Mouse (Mus musculus) hindbrain, embryonic 15.5 days (tissue): ENCODE measurements at regions not wholly inside any gene's neighbourhood (a gene's known extent, or its start where the extent isn't known, plus 50 kb on each side); places are given as distances from the start of the nearest gene placed in this dataset.

ENCODE experiments used
- ATAC-seq: fragments of 200-750 bp; cut with Nextera tagmentation; 2 replicates; pipeline ENCODE4 v1.8.0; 2017; ENCODE audit warnings: low read depth, moderate number of reproducible peaks, moderate TSS enrichment; ENCODE audit not compliant: low FRiP score
- H3K27ac ChIP-seq: fragments of 300-500 bp; sonication (generic); replicated peaks from 2 replicates; pipeline ENCODE4 v1.5.1; 2015; ENCODE audit warnings: mild to moderate bottlenecking, inconsistent platforms
- H3K27me3 ChIP-seq: fragments of 300-500 bp; sonication (generic); 2 replicates; pipeline ENCODE4 v1.6.1; 2015; ENCODE audit warnings: control low read depth, inconsistent platforms
- H3K36me3 ChIP-seq: fragments of 300-500 bp; sonication (generic); 2 replicates; pipeline ENCODE4 v1.6.1; 2015; ENCODE audit warnings: control low read depth, inconsistent platforms
- H3K4me1 ChIP-seq: fragments of 300-500 bp; sonication (generic); replicated peaks from 2 replicates; pipeline ENCODE4 v1.6.1; 2015; ENCODE audit warnings: control low read depth, inconsistent platforms
- H3K4me2 ChIP-seq: fragments of 300-500 bp; sonication (generic); 2 replicates; pipeline ENCODE4 v1.6.1; 2015; ENCODE audit warnings: moderate library complexity, mild to moderate bottlenecking, inconsistent platforms
- H3K4me3 ChIP-seq: fragments of 300-500 bp; sonication (generic); 2 replicates; pipeline ENCODE4 v1.5.1; 2015; ENCODE audit warnings: mild to moderate bottlenecking, inconsistent platforms
- H3K9ac ChIP-seq: fragments of 300-500 bp; sonication (generic); 2 replicates; pipeline ENCODE4 v1.6.1; 2015; ENCODE audit warnings: inconsistent platforms
- H3K9me3 ChIP-seq: fragments of 300-500 bp; sonication (generic); 2 replicates; pipeline ENCODE4 v1.6.1; 2016; ENCODE audit warnings: control low read depth, inconsistent platforms
- WGBS: fragments of 180-500 bp; shearing (Covaris S2); methylation state at CpG from one replicate; pipeline ENCODE4 v1.1.7; 2015; 5-methylcytosine and 5-hydroxymethylcytosine counted together

GRCm38 (mm10) chr9:68381871-68382270 lies 271.7 kb upstream of the Rora start:
- no peak overlapping the region for H3K4me3 ChIP-seq
- H3K27me3 ChIP-seq, result no peaks in the 10 kb centered on the region
- H3K4me2 ChIP-seq, result no peak overlapping the region
- ATAC-seq, result no peak
- H3K9ac ChIP-seq, result no peak overlapping the region
- no peaks in the 10 kb centered on the region for H3K36me3 ChIP-seq
- H3K27ac ChIP-seq, result no peak overlapping the region
- 85% methylated on average over 6 of the region's 6 CpGs for WGBS
- H3K4me1 ChIP-seq, result no peaks in the 10 kb centered on the region
- H3K9me3 ChIP-seq, result no peaks in the 10 kb centered on the region

DNA sequence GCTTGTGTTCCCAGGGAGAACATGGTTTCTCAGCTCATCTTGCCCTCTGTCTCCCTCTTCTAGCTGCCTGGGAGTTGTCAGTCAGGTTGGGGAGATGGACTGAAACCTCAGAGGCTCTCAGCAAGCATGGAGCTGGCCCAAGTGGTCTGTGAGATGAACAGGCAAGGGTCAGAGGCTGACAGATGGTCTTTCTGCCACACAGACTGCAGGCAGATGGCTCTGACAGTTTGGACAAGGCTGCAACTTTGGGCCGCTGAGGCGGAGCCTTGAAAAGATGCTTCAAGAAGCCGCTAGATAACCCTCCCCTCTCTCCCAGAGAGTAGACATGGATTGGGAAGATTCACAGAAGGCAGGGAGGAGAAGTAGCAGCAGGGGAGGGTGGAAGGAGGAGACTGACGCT lies 252.7 kb upstream of the Rora start:
- Histone ChIP-seq H3K4me3 (no peak overlapping the region), H3K4me2 (no peak overlapping the region), H3K4me1 (no peaks in the 10 kb centered on the region; the same call in 1 of the 2 replicates), H3K9ac (no peak overlapping the region), H3K27me3 (no peaks in the 10 kb centered on the region), H3K36me3 (no peaks in the 10 kb centered on the region), H3K27ac (no peak overlapping the region), H3K9me3 (no peaks in the 10 kb centered on the region)
- WGBS, result 53% methylated on average over 4 of the region's 4 CpGs
- ATAC-seq, result no peak

DNA sequence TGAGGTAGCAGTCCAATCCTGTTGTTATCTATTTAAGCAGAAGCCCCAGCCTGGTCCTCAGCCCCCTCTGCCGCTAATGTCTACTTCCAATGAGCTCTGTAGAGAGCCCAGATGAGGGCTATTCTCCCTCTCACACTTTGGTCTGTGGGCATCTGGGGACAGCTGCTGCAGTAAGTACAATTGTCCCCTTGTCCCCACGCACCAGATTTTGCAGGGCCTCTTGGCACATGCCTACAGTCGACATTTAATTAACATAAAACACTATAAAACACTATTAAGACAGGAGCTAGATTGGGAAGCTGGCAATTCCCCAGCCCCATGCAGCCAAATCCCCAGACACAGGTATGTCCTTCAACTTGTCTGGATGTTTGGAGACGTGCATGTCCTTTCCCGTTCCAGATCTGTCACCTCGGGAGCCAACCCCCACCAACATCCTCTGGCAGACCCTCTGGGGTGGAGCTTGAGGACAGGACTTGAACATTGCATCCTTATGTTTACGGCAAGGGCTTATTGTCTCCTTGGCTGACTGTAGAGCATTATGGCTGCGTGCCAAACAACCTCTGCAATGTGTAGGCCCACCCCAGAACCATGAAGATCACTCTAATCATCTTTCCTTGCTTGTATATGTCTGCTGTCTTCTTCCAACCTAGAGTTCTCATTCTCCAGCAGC lies 251.3 kb upstream of the Rora start:
- no peak overlapping the region for H3K4me3 ChIP-seq
- H3K4me1 ChIP-seq, result no peaks in the 10 kb centered on the region; the same call in 1 of the 2 replicates
- H3K36me3 ChIP-seq, result no peaks in the 10 kb centered on the region
- H3K9me3 ChIP-seq, result no peaks in the 10 kb centered on the region
- no peak overlapping the region for H3K27ac ChIP-seq
- no peak for ATAC-seq
- no peaks in the 10 kb centered on the region for H3K27me3 ChIP-seq
- H3K9ac ChIP-seq, result no peak overlapping the region
- 57% methylated on average over 8 of the region's 8 CpGs for WGBS
- no peak overlapping the region for H3K4me2 ChIP-seq

DNA sequence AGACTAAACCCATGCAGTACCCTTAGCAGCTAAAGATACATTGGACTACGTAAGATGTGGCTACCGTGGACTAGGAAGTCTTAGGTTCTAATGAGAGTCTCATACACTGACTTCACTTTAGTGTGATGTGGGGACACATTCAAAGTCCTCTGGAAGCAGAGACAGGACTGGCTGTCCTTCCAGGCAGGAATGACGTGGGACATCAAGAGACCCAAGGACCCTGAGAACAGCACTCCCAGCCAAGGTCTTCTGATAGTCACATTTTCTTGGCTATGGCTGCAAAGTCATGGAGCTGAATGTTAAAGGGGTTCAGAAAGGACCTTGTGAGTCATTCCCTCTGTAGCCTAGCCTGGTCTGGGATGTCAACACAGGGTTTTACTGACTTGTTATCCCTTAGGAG lies 250.6 kb upstream of the Rora start:
- Histone ChIP-seq H3K36me3 (no peaks in the 10 kb centered on the region), H3K9ac (no peak overlapping the region), H3K4me2 (no peak overlapping the region), H3K4me1 (no peaks in the 10 kb centered on the region; the same call in 1 of the 2 replicates), H3K9me3 (no peaks in the 10 kb centered on the region), H3K27me3 (no peaks in the 10 kb centered on the region), H3K27ac (no peak overlapping the region), H3K4me3 (no peak overlapping the region)
- WGBS, result 93% methylated on average over 3 of the region's 3 CpGs
- ATAC-seq, result no peak

DNA sequence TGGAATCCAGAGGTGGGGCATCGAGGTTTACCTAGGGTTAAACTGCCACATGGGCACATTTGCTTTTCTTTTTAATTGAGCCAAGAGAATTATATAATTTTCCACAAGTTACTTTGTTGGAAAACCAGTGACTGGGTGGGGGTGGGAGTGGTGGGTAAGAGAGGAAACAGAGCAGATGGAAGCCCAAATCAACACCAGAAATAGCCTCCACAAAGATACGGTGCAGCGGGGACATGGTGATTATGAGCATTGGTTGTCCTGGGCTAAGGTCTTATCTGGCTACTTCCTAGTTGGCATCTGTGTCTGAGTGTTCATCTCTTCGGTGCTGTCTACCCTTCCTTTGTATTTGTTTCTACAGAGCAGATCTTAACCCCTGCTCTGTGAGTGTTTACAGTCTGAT lies 250.1 kb upstream of the Rora start:
- H3K27ac ChIP-seq, result no peak overlapping the region

GRCm38 (mm10) chr9:68409786-68410185 lies 243.8 kb upstream of the Rora start:
- Histone ChIP-seq H3K9me3 (no peaks in the 10 kb centered on the region), H3K36me3 (no peaks in the 10 kb centered on the region), H3K4me3 (no peak overlapping the region), H3K27me3 (no peaks in the 10 kb centered on the region), H3K4me2 (no peak overlapping the region), H3K9ac (no peak overlapping the region), H3K27ac (no peak overlapping the region), H3K4me1 (no peaks in the 10 kb centered on the region)
- WGBS, result 96% methylated on average over 3 of the region's 3 CpGs
- no peak for ATAC-seq

More for the DNA sequence above, 250.1 kb upstream of the Rora start:
- Histone ChIP-seq H3K27me3 (no peaks in the 10 kb centered on the region), H3K36me3 (no peaks in the 10 kb centered on the region), H3K4me1 (no peaks in the 10 kb centered on the region; the same call in 1 of the 2 replicates), H3K4me2 (no peak overlapping the region), H3K4me3 (no peak overlapping the region), H3K9ac (no peak overlapping the region), H3K9me3 (no peaks in the 10 kb centered on the region)
- WGBS, result 94% methylated on average over 4 of the region's 4 CpGs
- no peak for ATAC-seq

DNA sequence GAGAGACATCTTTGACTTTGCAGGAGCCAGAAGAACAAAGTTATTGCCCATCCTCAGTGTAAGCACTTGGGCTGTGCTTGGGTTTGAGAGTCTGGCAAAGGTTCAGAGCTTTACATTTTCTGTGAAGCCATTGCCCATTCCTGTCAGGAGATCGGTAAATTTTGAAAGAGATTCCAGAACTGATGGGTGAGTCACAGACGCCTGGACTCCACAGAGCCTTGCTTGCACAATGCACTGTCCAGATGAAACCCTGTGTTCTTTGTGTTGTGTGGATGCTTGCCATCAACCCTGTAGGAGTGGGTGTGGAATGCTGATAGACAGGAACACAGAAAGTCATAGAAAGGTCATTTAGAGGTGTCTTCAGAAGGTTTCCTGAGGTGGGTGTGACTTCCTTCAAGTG lies 227.3 kb upstream of the Rora start:
- Histone ChIP-seq H3K36me3 (no peaks in the 10 kb centered on the region), H3K4me1 (no peaks in the 10 kb centered on the region), H3K27me3 (no peaks in the 10 kb centered on the region), H3K9me3 (no peaks in the 10 kb centered on the region), H3K4me2 (no peak overlapping the region), H3K9ac (no peak overlapping the region), H3K27ac (no peak overlapping the region), H3K4me3 (no peak overlapping the region)
- ATAC-seq, result no peak
- 74% methylated on average over 2 of the region's 2 CpGs for WGBS

GRCm38 (mm10) chr9:68462755-68463154 lies 190.8 kb upstream of the Rora start:
- WGBS, result 91% methylated on average over 5 of the region's 5 CpGs
- no peaks in the 10 kb centered on the region for H3K27me3 ChIP-seq
- no peak overlapping the region for H3K27ac ChIP-seq
- no peak overlapping the region for H3K4me3 ChIP-seq
- H3K36me3 ChIP-seq, result no peaks in the 10 kb centered on the region
- no peak overlapping the region for H3K4me2 ChIP-seq
- no peaks in the 10 kb centered on the region for H3K9me3 ChIP-seq
- no peak overlapping the region for H3K9ac ChIP-seq
- no peak for ATAC-seq
- no peaks in the 10 kb centered on the region for H3K4me1 ChIP-seq

GRCm38 (mm10) chr9:68463637-68464304 lies 189.8 kb upstream of the Rora start:
- 82% methylated on average over 4 of the region's 4 CpGs for WGBS
- no peak overlapping the region for H3K27ac ChIP-seq
- no peaks in the 10 kb centered on the region for H3K4me1 ChIP-seq
- no peaks in the 10 kb centered on the region for H3K36me3 ChIP-seq
- no peak for ATAC-seq
- H3K9ac ChIP-seq, result no peak overlapping the region
- no peaks in the 10 kb centered on the region for H3K9me3 ChIP-seq
- no peak overlapping the region for H3K4me3 ChIP-seq
- no peak overlapping the region for H3K4me2 ChIP-seq
- H3K27me3 ChIP-seq, result no peaks in the 10 kb centered on the region

- H3K4me1 ChIP-seq, result no peaks in the 10 kb centered on the region
- no peaks in the 10 kb centered on the region for H3K36me3 ChIP-seq
- no peak overlapping the region for H3K4me3 ChIP-seq
- 81% methylated on average over 5 of the region's 5 CpGs for WGBS
- no peaks in the 10 kb centered on the region for H3K27me3 ChIP-seq
- H3K4me2 ChIP-seq, result no peak overlapping the region
- H3K27ac ChIP-seq, result no peak overlapping the region
- no peak overlapping the region for H3K9ac ChIP-seq
- no peaks in the 10 kb centered on the region for H3K9me3 ChIP-seq
- no peak for ATAC-seq
Observed at GRCm38 (mm10) chr9:68466671-68467070, 186.9 kb upstream of the Rora start.

- Histone ChIP-seq H3K36me3 (no peaks in the 10 kb centered on the region), H3K4me3 (no peak overlapping the region), H3K4me2 (no peak overlapping the region), H3K27me3 (no peaks in the 10 kb centered on the region), H3K4me1 (no peaks in the 10 kb centered on the region), H3K9ac (no peak overlapping the region), H3K27ac (no peak overlapping the region), H3K9me3 (no peaks in the 10 kb centered on the region)
- WGBS, result 89% methylated on average over 12 of the region's 12 CpGs
- no peak for ATAC-seq
Observed at GRCm38 (mm10) chr9:68476391-68476790, 177.2 kb upstream of the Rora start.

DNA sequence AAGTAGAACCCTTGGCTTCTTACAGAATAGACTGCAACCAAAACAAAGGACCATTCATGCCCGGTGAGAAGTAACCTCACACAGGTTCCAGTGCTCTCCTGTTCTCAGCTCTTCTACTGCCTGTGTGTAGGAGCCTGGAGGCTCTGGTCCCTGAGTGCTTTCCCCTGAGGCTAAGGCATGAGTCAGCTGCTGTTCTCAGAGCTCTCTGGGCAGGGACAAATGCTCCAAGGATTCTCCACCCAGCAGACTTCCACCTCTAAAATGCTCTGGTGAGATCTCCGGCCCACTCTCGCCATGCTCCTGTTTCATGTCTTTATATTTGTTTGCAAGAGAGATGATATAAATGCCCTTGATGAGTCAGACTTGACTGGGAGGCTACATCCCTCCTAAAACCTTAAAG lies 176.1 kb upstream of the Rora start:
- no peak overlapping the region for H3K9ac ChIP-seq
- WGBS, result 60% methylated on average over 3 of the region's 3 CpGs
- no peak overlapping the region for H3K4me3 ChIP-seq
- H3K9me3 ChIP-seq, result no peaks in the 10 kb centered on the region
- H3K4me1 ChIP-seq, result no peaks in the 10 kb centered on the region
- no peak overlapping the region for H3K4me2 ChIP-seq
- H3K27me3 ChIP-seq, result no peaks in the 10 kb centered on the region
- no peak for ATAC-seq
- no peak overlapping the region for H3K27ac ChIP-seq
- no peaks in the 10 kb centered on the region for H3K36me3 ChIP-seq

GRCm38 (mm10) chr9:68486646-68487045 lies 166.9 kb upstream of the Rora start:
- no peak for ATAC-seq
- no peak overlapping the region for H3K9ac ChIP-seq
- no peaks in the 10 kb centered on the region for H3K27me3 ChIP-seq
- no peak overlapping the region for H3K4me2 ChIP-seq
- H3K27ac ChIP-seq, result no peak overlapping the region
- H3K36me3 ChIP-seq, result no peaks in the 10 kb centered on the region
- WGBS, result 77% methylated on average over 5 of the region's 5 CpGs
- no peaks in the 10 kb centered on the region for H3K4me1 ChIP-seq
- no peaks in the 10 kb centered on the region for H3K9me3 ChIP-seq
- no peak overlapping the region for H3K4me3 ChIP-seq
